Mouse (Mus musculus) heart, embryonic 16.5 days (tissue): Measurements from ENCODE around the gene Sgk1. TPM values are rescaled to one million over a fixed set of nuclear protein-coding genes. Genes with fewer than 3 reads are reported as not detected.

Source experiments
- ATAC-seq: fragments of 200-750 bp; cut with Nextera tagmentation; replicated peaks from 2 replicates; pipeline ENCODE4 v1.8.0; 2017; ENCODE audit warnings: moderate number of reproducible peaks; ENCODE audit not compliant: insufficient read depth, low FRiP score; ENCODE audit errors: extremely low read depth
- H3K27ac ChIP-seq: fragments of 300-500 bp; sonication (generic); 2 replicates; pipeline ENCODE4 v1.5.1; 2014; ENCODE audit warnings: mild to moderate bottlenecking, low read length, control low read depth, moderate library complexity
- H3K27me3 ChIP-seq: fragments of 300-500 bp; sonication (generic); 2 replicates; pipeline ENCODE4 v1.6.1; 2014; ENCODE audit warnings: low read length, mixed read lengths; ENCODE audit not compliant: control insufficient read depth, insufficient read depth
- H3K36me3 ChIP-seq: fragments of 300-500 bp; sonication (generic); 2 replicates; pipeline ENCODE4 v1.6.1; 2014; ENCODE audit not compliant: control insufficient read depth, insufficient read depth
- H3K4me1 ChIP-seq: fragments of 300-500 bp; sonication (generic); 2 replicates; pipeline ENCODE4 v1.6.1; 2014; ENCODE audit warnings: low read length, mixed read lengths; ENCODE audit not compliant: control insufficient read depth, insufficient read depth
- H3K4me2 ChIP-seq: fragments of 300-500 bp; sonication (generic); 2 replicates; pipeline ENCODE4 v1.6.1; 2014; ENCODE audit warnings: low read depth, mild to moderate bottlenecking, control low read depth, low read length
- H3K4me3 ChIP-seq: fragments of 300-500 bp; sonication (generic); 2 replicates; pipeline ENCODE4 v1.5.1; 2014; ENCODE audit warnings: mild to moderate bottlenecking, control low read depth, low read length
- H3K9ac ChIP-seq: fragments of 300-500 bp; sonication (generic); 2 replicates; pipeline ENCODE4 v1.6.1; 2014; ENCODE audit warnings: low read length, control low read depth
- H3K9me3 ChIP-seq: fragments of 300-500 bp; sonication (generic); replicated peaks from 2 replicates; pipeline ENCODE4 v1.6.1; 2016; ENCODE audit warnings: low read length; ENCODE audit not compliant: control insufficient read depth
- WGBS: fragments of 180-500 bp; shearing (Covaris S2); extraction: QIAGEN DNeasy Blood & Tissue Kit; methylation state at CpG from one replicate; pipeline ENCODE4 v1.1.7; 2014; 5-methylcytosine and 5-hydroxymethylcytosine counted together
- polyA plus RNA-seq: library from polyadenylated mRNA; unstranded; fragments of >200 nt; fragmentation: Nextera tagmentation; extraction: Ambion mirVana; gene quantifications from 2 replicates; pipeline ENCODE4 v1.2.1, GENCODE M21; 2015

Sgk1 gene
- polyA plus RNA-seq, 1 experiment from 2014 or later = 37.1 TPM

GRCm38 (mm10) chr10:21845601-21846282 is 36.2 kb upstream of the Sgk1 start:
- no peak overlapping the region for H3K4me3 ChIP-seq
- H3K4me1 ChIP-seq = no peaks in the 10 kb centered on the region
- no peaks in the 10 kb centered on the region for H3K36me3 ChIP-seq
- H3K27ac ChIP-seq = no peak overlapping the region
- 80% methylated on average over 10 of the region's 10 CpGs for WGBS
- no peak for ATAC-seq
- H3K4me2 ChIP-seq = no peak overlapping the region
- no peaks in the 10 kb centered on the region for H3K27me3 ChIP-seq
- H3K9me3 ChIP-seq = no peaks in the 10 kb centered on the region
- H3K9ac ChIP-seq = no peak overlapping the region

- H3K27ac ChIP-seq = no peak overlapping the region
- no peak overlapping the region for H3K9ac ChIP-seq
- H3K4me3 ChIP-seq = no peak overlapping the region
- H3K9me3 ChIP-seq = no peaks in the 10 kb centered on the region
- H3K4me1 ChIP-seq = no peaks in the 10 kb centered on the region
- no peak for ATAC-seq
- WGBS = 82% methylated on average over 9 of the region's 9 CpGs
- no peaks in the 10 kb centered on the region for H3K27me3 ChIP-seq
- no peaks in the 10 kb centered on the region for H3K36me3 ChIP-seq
- H3K4me2 ChIP-seq = no peak overlapping the region
Measured at GRCm38 (mm10) chr10:21846366-21846765, 35.6 kb upstream of the Sgk1 start.

GRCm38 (mm10) chr10:21847026-21847820 is 34.8 kb upstream of the Sgk1 start:
- Histone ChIP-seq H3K4me3 (no peak overlapping the region), H3K27ac (no peak overlapping the region), H3K9ac (no peak overlapping the region), H3K9me3 (no peaks in the 10 kb centered on the region), H3K4me1 (no peaks in the 10 kb centered on the region), H3K4me2 (no peak overlapping the region), H3K27me3 (no peaks in the 10 kb centered on the region), H3K36me3 (no peaks in the 10 kb centered on the region)
- ATAC-seq = no peak
- WGBS = 81% methylated on average over 11 of the region's 11 CpGs

- Histone ChIP-seq H3K4me3 (no peak overlapping the region), H3K9ac (no peak overlapping the region), H3K4me2 (no peak overlapping the region), H3K9me3 (no peaks in the 10 kb centered on the region), H3K27me3 (no peaks in the 10 kb centered on the region), H3K27ac (no peak overlapping the region), H3K4me1 (no peaks in the 10 kb centered on the region), H3K36me3 (no peaks in the 10 kb centered on the region)
- 85% methylated on average over 16 of the region's 16 CpGs for WGBS
- no peak for ATAC-seq
Measured at GRCm38 (mm10) chr10:21847931-21848670, 33.9 kb upstream of the Sgk1 start.

GRCm38 (mm10) chr10:21849251-21849650 is 32.7 kb upstream of the Sgk1 start:
- Histone ChIP-seq H3K4me2 (no peak overlapping the region), H3K36me3 (no peaks in the 10 kb centered on the region), H3K27ac (no peak overlapping the region), H3K4me3 (no peak overlapping the region), H3K4me1 (no peaks in the 10 kb centered on the region), H3K9ac (no peak overlapping the region), H3K27me3 (no peaks in the 10 kb centered on the region), H3K9me3 (no peaks in the 10 kb centered on the region)
- WGBS = 70% methylated on average over 8 of the region's 8 CpGs
- no peak for ATAC-seq

- H3K9ac ChIP-seq = no peak overlapping the region
- H3K9me3 ChIP-seq = no peaks in the 10 kb centered on the region
- H3K27ac ChIP-seq = no peak overlapping the region
- H3K36me3 ChIP-seq = no peaks in the 10 kb centered on the region
- no peaks in the 10 kb centered on the region for H3K4me1 ChIP-seq
- ATAC-seq = no peak
- H3K27me3 ChIP-seq = no peaks in the 10 kb centered on the region
- 67% methylated on average over 3 of the region's 3 CpGs for WGBS
- H3K4me3 ChIP-seq = no peak overlapping the region
- H3K4me2 ChIP-seq = no peak overlapping the region
Measured at GRCm38 (mm10) chr10:21850330-21850729, 31.7 kb upstream of the Sgk1 start.

- H3K9me3 ChIP-seq = no peaks in the 10 kb centered on the region
- no peaks in the 10 kb centered on the region for H3K27me3 ChIP-seq
- WGBS = 79% methylated on average over 6 of the region's 6 CpGs
- H3K4me3 ChIP-seq = no peak overlapping the region
- no peak overlapping the region for H3K27ac ChIP-seq
- no peak overlapping the region for H3K9ac ChIP-seq
- H3K4me1 ChIP-seq = no peaks in the 10 kb centered on the region
- ATAC-seq = no peak
- no peaks in the 10 kb centered on the region for H3K36me3 ChIP-seq
- no peak overlapping the region for H3K4me2 ChIP-seq
Measured at GRCm38 (mm10) chr10:21853122-21853521, 28.9 kb upstream of the Sgk1 start.

GRCm38 (mm10) chr10:21853566-21854328 is 28.2 kb upstream of the Sgk1 start:
- H3K4me3 ChIP-seq = no peak overlapping the region
- ATAC-seq = no peak
- H3K27me3 ChIP-seq = no peaks in the 10 kb centered on the region
- H3K36me3 ChIP-seq = no peaks in the 10 kb centered on the region
- no peak overlapping the region for H3K4me2 ChIP-seq
- no peaks in the 10 kb centered on the region for H3K9me3 ChIP-seq
- no peak overlapping the region for H3K9ac ChIP-seq
- H3K4me1 ChIP-seq = no peaks in the 10 kb centered on the region
- 89% methylated on average over 14 of the region's 14 CpGs for WGBS
- H3K27ac ChIP-seq = no peak overlapping the region
